Mouse (Mus musculus) right cerebral cortex, postnatal 10 days (tissue): ENCODE measurements around the gene Sptssb.

Source experiments
- DNase-seq, 2 experiments: peaks; one replicate each; pipeline ENCODE4 v3.0.0; 2021; ENCODE audit warnings: low spot score in 2 of 2

Sptssb gene

GRCm38 (mm10) chr3:69839485-69839884, 20.3 kb downstream of the Sptssb start:
- no peak for DNase-seq

GRCm38 (mm10) chr3:69829532-69829931, 30.2 kb downstream of the Sptssb start:
- no peak for DNase-seq

- no peak for DNase-seq
Observed at GRCm38 (mm10) chr3:69824536-69824935, 35.2 kb downstream of the Sptssb start.

GRCm38 (mm10) chr3:69820614-69821013, 39.1 kb downstream of the Sptssb start:
- DNase-seq = no peak

- DNase-seq = no peak
Observed at GRCm38 (mm10) chr3:69819851-69820200, 39.9 kb downstream of the Sptssb start.

GRCm38 (mm10) chr3:69819146-69819850, 40.4 kb downstream of the Sptssb start:
- DNase-seq = no peak

GRCm38 (mm10) chr3:69818466-69818865, 41.3 kb downstream of the Sptssb start:
- peak; percentile 39 to 42 for DNase-seq

GRCm38 (mm10) chr3:69816547-69816946, 43.2 kb downstream of the Sptssb start:
- no peak for DNase-seq

- no peak for DNase-seq
Observed at GRCm38 (mm10) chr3:69813005-69813695, 46.6 kb downstream of the Sptssb start.

- no peak for DNase-seq
Observed at GRCm38 (mm10) chr3:69812442-69812841, 47.3 kb downstream of the Sptssb start.

- no peak for DNase-seq
Observed at GRCm38 (mm10) chr3:69808479-69808878, 51.3 kb downstream of the Sptssb start.

GRCm38 (mm10) chr3:69803137-69803536, 56.6 kb downstream of the Sptssb start:
- DNase-seq = no peak

GRCm38 (mm10) chr3:69800829-69801384, 58.8 kb downstream of the Sptssb start:
- no peak for DNase-seq

- no peak for DNase-seq
Observed at GRCm38 (mm10) chr3:69799096-69799495, 60.6 kb downstream of the Sptssb start.

- DNase-seq = no peak
Observed at GRCm38 (mm10) chr3:69797969-69798368, 61.8 kb downstream of the Sptssb start.

GRCm38 (mm10) chr3:69797533-69797932, 62.2 kb downstream of the Sptssb start:
- DNase-seq = peak in 1 of 2 experiments; percentile 22

GRCm38 (mm10) chr3:69792823-69793417, 66.8 kb downstream of the Sptssb start:
- DNase-seq = no peak

GRCm38 (mm10) chr3:69779246-69779796, 80.4 kb downstream of the Sptssb start:
- DNase-seq = no peak

- no peak for DNase-seq
Observed at GRCm38 (mm10) chr3:69773356-69773755, 86.4 kb downstream of the Sptssb start.
